Mouse (Mus musculus) gastrocnemius, adult 8-10 months (tissue): ENCODE measurements around the gene Gabrr3. TPM values are rescaled to one million over a fixed set of nuclear protein-coding genes. Genes with fewer than 3 reads are reported as not detected.
"Not testable (repeated sequence)": the region's sequence is repeated elsewhere in the genome, so short reads cannot be mapped to it uniquely, and the experiment has no call there.

Experiments
- DNase-seq, 2 experiments: peaks; one replicate each; pipeline ENCODE4 v3.0.0; 2022; ENCODE audit warnings: low spot score in 2 of 2
- total RNA-seq, 4 experiments: library from RNA; stranded (reverse); gene quantifications; 2 replicates each; pipeline ENCODE4 v1.2.4; 2022

Gabrr3 gene
- not detected for total RNA-seq

DNA sequence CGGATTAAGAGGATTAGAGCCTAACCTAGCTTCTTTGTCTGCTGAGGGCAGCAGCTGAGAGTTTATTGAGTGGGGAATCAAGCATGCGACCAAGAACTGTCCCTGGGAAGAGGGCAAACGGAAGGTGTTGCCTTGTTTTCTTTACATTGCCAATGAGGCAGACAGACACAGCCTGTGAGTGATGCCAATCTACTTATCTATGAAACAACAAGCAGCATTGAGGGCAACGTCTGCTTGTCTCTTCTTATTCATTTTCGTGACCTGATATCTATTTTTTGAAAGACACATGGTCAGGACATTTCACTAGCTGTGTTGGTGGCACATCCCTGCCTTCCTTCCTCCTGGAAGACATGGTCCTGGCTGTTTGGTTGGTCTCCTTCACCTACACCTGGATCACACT, at the start of gene Gabrr3:
Gene Gabrr3 (plus strand): TSS at position 301 of the 400 bp plus-strand sequence.
- DNase-seq = no peak

DNA sequence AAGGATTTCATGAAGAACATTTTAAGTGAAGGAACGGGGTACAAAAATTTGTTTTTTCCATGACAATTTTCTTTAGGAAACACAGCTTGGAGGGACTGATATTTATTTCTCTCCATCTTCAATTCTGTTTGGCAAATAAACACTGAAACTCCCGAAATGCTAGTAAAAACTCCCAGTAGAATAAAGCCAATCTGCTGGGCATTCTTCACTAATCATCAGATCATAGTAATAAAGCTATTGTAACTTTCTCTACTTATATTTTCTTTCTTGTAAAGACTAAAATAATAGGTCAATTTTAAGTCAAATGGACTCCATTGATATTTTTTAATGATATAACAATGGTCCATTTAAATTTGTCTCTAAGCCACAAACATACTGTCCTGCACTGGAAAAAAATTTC, 43.2 kb upstream of the Gabrr3 start, which contains the start of gene Olfr209:
Gene Olfr209 (minus strand): TSS at position 101 of the 400 bp plus-strand sequence.
- DNase-seq = no peak

DNA sequence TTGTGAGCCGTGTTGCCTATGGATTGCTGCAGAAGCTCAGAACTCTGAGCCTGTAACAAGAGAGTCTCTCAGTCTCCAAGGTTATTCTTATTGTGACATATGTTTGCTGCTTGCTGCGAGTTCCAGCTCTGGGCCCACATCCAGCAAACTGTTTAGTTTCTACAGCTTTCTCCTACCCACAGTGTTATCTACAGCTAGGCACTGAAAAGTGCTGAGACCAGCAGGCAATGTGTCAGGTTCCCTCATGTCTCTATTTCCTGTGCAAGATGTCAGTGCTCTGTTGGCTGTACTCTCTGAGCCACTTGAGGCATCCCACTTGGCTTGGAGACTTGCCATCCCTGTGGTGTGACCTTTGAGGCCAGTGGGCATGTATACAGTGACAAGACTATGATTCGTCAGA, 13.8 kb upstream of the Gabrr3 start:
- no peak for DNase-seq

DNA sequence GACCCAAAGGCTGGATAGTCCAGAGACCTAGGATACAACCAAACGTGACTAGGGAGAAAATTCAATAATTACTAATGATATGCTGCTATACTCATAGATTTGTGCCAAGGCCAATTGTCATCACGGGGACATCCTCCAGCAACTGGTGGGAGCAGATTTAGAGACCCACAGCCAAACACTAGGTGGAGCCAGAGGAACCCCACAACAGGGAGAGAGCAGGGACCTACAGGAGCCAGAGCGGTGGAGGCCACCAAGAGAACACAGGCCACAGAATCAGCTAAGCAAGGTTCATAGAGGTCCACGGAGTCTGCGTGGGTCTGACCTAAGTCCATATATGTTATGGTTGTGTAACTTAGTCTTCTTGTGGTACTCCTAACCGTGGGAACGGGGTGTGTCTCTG, 6.0 kb upstream of the Gabrr3 start:
- DNase-seq = no peak

DNA sequence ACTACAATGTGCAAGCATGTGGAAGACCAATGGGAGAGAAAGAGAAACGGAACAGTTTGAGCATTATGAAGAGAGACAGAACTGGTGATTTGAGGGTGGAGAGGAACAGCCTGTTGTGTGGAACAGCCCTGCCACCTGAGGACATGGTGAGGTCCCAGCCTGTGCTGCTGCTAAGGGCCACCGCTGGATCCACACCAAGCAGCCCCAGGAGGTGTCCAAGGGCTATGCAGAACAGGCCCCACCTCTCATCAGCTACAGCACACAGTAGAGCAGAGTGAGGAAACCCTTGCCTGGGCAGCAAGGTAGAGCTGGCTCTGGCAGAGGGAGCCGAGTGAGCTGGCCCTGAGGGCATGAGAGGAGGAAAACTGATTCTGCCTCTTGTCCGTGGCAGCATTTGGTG, 5.1 kb upstream of the Gabrr3 start:
- no peak for DNase-seq

DNA sequence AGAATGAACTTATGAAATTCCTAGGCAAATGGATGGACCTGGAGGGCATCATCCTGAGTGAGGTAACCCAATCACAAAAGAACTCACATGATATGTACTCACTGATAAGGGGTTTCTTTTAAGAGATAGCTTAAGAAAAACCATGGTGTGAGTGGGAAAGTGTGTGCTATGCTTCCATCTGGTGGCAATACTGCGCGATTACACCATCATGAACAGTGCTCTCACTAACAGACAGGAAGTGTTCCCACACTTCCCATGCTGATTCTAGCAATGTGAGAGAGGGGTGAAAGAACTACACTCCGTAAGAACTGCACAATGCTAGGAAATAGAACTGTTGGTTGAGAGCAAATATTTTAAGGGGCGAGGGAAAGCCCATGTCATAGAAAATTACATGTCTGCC, 3.4 kb upstream of the Gabrr3 start:
- no peak for DNase-seq

DNA sequence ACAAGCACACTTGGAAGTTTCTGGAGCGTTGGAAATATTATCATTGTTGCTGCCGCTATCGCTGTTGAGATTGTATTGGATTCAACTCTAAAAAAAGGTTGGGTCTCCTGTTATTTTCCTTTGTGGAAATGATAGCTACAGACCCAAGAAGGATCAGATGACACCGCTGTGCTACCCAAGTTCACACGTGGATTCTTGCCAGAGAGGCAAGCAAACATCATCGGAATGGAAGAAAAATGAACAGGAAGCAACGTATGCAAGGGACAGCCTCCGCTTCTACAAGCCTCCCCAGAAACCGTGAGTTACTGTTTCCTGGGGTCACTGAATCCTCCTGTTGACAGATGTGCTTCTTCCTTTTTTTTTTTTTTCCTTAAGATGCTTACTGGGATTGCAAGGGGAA, 2.3 kb upstream of the Gabrr3 start:
- no peak for DNase-seq

DNA sequence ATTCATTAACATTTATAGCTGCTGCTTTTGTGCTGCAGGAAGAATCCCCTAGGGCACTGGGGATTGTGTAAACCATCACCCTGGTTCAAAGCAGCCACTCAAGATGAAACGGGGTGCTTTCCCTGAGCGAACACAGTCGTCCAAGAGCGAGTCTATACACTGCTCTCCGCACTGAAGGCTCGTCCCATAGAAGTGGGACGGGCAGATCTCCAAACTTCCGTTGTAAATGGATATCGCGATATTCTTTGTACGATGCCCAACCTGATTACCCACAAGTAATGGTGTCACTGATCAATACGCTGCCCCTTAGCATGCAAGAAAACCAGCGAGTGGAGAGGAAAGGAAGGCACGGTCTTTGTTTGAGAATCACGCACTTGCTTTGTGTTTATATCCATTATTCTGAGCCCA, 2.2 kb downstream of the Gabrr3 start:
- no peak for DNase-seq

DNA sequence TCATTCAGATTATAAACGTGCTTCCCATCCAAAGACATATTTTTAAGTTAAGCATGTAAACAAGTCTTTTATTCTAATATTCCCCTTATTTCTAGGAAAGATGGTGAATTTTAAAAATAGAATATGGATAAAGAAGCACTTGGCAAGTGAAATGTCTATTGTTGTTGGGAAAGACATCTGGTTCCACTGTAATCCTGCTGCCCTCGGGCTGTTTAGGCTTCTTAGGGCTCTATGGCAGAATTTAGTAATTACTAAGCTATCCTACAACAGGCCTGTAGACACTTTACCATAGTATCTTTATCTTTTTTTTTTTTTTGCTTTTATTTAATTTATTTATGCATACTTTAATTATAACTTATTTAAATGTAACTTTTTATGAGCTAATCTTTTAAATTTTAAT, 2.7 kb downstream of the Gabrr3 start:
- no peak for DNase-seq

DNA sequence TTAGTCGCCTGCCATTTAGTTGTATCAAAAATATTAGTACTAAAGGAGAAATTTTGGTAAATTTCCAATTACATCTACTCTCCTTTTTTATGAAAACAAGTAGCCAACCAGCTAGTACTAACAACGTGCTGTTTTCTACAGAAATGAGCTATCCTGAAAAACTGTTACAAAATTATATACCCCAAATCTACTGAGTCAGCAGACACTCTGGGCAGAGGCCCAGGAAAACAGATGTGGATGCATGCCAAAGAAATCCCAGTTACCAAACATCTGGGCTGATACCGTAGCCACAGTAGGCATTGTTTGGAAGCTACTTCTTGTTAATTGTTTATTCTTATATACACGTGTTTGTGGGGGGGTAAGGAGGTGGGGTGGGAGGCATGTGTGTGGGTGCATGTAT, 6.3 kb downstream of the Gabrr3 start:
- DNase-seq = no peak

DNA sequence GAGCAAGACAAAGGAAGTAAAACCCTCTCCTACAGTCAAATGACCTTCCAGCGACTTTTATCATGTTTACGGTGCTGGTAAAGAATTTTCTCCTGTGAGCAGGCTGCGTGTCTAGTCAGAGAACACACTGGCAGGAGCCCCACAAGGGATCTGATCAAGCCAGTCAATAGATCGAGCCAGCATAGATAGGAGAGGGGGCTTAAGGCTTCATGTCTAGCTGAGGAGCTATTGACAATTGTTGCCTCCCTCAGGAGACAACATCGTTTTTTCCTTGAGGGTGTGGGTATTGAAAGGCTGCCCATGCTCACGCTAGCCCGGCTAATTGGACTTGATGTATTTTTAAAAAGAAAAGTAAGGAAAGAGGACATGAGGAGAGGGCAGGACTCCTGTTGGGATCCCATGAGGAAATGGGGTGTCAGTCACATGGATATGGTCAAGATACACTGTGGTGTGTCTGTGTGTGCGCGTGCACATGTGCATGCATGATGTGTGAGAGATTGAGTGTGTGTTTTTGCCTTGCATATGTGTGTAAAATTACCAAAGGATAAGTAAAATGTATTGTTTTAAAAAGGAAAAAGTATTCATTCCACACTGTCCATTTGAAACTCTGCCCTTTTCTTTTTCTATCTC, 13.2 kb downstream of the Gabrr3 start:
- no peak for DNase-seq

DNA sequence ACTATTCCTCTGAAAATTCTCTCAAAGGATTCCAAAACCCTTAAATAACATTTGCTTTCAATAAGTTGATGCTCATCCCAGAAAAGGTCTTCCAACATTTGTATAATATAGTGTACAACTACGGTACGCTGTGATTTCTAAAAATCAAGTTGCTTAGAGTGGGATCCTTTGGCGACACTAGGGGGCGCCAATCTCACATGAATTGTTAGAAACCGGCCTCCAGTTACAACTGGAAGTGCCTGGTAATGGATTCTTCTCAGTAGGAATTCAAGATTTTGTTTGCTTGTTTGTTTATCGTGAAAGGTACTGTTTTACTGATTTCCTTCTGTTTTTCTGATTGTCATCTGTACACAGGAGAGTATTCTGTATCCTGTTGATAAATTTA, 13.7 kb downstream of the Gabrr3 start:
- DNase-seq = peak; percentile 5 to 23

DNA sequence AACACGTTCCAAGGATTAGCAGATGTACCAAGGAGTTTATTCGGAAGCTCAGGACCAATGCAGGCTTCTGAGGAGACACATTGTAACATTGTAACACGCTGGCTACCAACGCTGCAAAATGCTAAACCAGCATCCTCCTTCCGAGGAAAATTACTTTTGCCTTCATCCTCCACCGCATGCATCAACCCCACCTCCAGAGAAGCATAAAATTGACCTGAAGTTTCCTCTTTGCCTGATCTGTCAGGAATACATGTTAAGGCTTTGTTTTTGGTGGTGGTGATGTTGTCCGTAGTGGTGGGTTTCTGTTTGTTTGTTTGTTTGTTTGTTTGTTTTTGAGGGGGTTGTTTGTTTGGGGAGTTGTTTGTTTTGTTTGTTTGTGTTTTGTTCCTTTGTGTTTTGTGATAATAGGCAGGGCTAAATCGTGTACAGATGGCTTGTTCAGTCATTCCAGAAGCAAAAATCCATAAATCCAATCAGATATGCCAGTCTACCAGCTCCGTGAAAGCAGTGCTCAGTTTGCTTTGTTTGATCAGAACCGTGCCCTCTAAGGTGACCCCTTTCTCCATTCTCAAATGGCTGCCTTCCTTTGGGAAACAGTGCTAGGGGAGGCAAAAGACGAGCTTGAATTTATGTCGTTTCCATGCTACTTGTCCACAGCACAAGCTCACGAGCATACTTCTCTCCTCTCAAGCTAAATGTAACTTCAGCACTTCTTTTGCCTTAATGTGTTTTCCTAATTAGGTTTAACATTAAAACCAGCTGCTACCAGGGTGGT, 14.6 kb downstream of the Gabrr3 start:
- DNase-seq = no peak

DNA sequence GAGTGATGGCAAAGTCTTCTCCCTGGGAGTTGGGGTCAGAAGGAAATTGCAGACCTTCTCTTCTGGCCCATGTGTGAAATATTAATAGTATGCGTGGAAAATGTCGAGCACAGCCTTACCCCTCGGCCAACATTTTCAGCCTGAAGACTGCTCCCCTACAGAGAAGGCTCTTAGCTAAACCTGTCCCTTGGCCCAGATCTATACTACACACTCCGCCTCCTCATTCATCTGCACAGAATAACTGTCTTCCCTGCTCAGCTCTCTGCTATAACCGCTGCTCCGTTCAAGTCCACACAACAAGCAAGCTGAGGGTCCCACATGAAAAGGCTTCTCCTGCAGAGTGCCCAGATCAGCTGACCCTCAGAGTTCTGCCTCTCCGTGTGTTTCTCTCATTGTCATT, 20.8 kb downstream of the Gabrr3 start:
- no peak for DNase-seq

DNA sequence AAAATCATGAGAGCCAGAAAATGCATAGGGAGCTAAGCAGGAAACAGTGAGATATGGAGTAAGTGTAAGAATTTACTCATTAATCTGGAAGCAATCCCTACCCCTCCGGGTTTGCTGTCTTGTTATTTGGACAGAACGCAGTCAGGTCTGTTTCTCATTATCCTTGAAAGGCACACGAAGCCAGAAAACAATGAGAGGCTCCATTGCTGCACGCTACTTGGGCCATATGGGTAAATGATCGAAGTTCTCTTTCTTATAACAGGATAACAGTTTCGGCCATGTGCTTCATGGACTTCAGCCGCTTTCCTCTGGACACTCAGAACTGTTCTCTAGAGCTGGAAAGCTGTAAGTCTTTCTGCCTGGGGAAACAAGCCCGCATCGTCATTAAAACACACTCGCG, 26.0 kb downstream of the Gabrr3 start:
- no peak for DNase-seq

DNA sequence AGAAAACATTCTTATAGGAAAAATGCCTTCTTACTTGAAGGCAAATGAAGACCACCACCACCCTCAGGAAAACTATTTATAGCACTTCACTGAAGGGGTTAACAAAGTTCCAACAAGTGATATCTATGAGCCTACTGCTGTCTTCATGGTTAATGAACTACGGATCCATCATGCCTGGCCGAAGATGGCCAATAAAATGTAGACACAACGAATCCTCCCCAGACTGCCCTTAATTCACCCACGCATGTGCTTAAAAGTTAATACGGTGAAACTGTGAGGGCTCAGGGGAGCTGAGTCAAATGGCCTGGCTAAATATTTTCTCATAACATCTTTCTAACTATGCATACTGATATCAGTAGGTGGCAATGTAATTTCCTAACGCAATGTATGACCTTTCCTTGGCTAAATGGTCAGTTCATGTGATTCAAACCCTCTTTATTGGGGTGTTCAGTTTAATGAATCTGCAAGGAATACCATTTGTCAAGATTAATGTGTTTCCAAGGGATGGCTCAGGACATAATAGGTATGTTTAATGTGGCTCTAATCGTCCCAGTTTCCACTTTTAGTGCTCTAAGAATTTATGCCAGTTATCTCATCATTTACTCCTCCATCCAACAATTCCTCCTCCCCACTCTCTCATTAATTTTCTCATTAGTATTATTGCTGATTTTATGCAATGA, 37.9 kb downstream of the Gabrr3 start:
- DNase-seq = no peak

DNA sequence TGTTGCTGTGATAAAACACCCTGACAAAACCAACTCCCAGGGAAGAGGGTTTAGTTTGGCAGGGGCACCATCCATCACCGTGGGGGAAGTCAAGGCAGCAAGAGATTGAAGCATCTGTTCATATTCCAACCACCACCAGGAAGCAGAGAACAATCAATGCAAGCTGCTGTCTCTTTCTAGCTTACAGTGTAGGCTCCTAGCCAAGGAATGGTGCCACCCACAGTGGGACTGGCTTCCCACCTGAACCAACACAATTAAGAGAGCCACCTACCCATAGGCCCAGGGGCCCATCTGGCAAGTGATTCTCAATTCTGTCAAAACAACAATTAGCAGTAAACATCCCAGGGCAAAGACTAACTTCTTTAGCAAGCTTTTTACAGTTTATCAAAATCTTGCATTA, 41.0 kb downstream of the Gabrr3 start:
- DNase-seq = no peak

DNA sequence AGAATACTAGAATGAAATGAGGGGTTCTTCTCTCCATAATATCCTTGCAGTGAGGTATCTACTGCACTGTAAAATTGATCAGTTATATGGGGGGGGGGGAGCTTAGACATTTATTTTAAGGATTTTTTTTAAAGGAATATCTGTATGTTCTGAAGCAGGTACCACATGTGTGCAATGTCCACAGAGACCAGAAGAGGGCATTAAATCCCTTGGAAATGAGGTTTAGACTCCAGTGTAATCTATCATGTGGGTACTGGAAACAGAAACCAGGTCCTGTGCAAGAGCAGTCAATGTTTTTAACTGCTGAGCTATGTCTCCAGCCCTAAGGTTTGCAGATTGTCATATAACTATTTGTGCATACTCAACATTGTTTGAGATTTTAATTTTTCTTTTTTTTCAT, 42.0 kb downstream of the Gabrr3 start:
- no peak for DNase-seq

DNA sequence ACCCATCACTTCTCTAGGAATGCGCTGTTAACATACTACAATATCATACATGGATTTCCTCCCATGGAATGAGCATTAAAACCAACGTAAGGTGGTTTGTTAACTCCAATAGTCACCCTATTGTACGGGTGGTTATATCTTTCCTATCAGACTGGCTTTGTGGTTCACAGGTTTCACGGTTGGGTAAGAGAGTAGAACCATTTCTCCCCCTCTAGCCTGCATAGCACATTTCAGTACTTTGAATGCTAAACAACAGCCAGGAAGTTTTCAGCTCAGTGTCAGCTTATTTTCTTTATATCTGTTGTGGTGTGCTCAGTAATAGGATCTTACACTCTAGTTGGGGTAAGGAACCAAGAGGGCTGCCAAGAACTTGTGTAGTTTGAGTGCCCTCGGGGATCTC, 44.7 kb downstream of the Gabrr3 start:
- DNase-seq = no peak

DNA sequence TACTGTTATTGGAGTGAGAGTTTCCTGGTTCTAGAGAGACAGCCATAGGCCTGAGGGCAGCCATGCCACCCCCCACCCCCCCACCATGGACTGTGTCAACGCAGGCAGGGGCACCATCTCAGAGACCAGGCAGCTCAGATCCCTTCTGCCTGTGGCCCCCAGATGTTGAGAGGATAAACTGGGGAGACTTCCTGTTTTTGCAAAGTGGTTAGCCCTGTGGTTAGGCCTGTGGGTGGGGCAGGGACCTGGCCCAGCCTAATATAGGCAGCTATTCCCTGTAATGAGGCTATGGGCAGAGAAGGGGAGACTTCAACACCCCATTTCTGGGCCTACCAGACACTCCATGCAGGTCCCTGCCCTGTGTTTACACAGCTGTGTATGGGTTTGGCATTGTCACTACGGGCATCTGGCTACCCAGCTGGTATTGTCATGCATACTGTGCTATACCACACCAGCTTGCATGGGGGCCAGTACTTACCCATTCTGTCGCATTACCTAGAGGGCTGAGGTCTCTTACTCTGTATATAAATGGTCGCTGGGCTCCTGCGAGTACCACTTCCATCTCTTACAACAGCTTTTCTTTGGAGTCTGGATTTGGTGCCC, 52.2 kb downstream of the Gabrr3 start:
- not testable (repeated sequence) for DNase-seq

DNA sequence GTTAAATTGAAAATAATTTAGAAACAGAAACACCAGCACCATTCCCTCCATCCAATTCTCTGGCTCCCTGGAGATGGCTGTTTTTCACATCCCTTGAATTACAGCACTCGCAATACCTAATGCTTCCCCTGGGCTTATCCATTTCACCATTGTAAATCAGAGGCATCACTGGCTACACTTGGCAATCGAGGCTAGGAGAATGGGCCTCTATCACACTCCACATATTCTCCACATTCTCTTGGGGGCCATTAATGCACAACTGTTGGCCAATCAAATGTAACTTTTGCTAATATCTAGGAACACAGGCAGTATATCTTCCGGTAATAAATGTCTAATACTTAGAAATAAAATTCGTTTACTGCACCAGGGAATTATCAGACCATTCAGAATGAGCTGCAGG, 56.4 kb downstream of the Gabrr3 start:
- DNase-seq = no peak

DNA sequence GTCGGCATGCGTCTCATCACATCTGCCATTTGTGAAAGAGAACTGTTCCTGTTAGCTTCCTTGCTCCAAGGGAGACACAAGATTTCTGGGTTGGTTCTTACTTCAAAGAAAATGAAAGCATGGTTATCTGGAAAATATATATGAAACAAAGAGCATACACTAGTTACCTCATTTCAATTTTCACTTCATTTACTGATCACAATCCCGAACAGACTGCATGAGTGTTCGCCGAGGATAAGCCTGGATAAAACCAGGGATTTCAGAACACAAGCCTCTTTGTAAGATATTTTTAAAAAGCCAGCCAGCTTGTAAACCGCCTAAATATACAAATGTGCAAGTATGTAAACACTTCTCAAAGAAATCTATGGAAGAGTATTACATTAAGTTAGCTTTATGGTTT, 56.8 kb downstream of the Gabrr3 start:
- DNase-seq = no peak
